Mouse (Mus musculus) lung, adult 18-20 months (tissue): ENCODE measurements at regions not wholly inside any gene's neighbourhood (a gene's known extent, or its start where the extent isn't known, plus 50 kb on each side); places are given as distances from the start of the nearest gene placed in this dataset.
A peak's percentile ranks its signal among the peaks of the same experiment; 100 is the strongest.

ENCODE experiments used
- DNase-seq, 2 experiments: peaks; one replicate each; pipeline ENCODE4 v3.0.0; 2022; ENCODE audit warnings: mixed read lengths in 2 of 2

DNA sequence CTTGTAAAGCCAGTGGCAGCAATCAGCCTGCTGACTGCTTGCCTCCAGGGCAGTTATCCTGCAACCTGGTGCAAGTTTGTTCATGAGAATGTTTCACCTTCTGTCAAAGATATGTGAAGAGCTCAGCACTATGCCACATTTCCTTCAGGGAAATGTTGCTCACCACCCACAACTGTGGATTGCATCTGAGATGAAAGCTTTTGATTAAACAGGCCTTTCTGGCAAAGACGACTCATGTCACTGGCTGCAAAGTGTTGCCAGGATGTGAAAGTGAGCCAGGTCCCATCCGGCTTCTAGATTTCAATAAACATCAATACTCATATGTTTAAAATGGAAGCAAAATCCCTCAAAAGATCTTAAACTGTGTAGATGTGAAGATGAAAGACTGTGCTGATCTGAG is 2121.0 kb downstream of the Gm37988 start:
- no peak for DNase-seq

DNA sequence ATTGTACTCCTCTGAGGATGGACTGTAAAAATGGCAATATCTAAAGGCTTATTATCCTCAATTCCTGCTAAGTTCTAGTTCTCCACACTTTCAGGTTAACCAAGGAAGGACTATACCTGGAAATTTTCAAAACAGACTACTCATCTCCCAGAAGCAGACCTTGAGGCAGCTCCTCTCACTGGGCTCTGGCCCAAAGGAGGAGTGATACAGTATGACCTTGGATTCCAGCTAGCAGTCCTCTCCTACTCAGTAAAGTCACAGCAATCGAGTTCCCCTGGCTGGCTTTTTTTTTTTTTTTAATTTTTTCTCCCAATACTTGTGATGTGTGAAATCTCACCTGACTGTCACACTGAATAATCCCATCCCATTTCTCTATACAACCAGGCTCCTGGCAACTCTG is 2124.2 kb downstream of the Gm37988 start:
- no peak for DNase-seq

DNA sequence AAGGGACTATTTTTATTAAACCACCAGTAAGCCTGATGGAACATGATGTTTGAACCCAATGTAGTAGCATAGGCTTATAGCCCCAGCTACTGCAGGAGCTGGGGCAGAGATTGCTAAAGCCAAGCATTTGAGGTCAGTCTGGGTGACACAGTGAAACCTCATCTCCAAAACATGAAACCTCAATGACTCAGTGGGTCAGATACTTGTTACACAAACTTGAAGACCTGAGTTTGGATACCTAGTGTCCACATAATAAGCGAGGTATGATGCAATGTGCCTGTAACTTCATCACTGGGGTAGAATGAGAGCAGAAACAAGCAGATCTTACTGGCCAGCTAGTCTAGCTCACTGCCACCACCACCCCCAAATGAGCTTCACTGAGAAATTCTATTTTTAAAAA is 2162.1 kb downstream of the Gm37988 start:
- DNase-seq: no peak

DNA sequence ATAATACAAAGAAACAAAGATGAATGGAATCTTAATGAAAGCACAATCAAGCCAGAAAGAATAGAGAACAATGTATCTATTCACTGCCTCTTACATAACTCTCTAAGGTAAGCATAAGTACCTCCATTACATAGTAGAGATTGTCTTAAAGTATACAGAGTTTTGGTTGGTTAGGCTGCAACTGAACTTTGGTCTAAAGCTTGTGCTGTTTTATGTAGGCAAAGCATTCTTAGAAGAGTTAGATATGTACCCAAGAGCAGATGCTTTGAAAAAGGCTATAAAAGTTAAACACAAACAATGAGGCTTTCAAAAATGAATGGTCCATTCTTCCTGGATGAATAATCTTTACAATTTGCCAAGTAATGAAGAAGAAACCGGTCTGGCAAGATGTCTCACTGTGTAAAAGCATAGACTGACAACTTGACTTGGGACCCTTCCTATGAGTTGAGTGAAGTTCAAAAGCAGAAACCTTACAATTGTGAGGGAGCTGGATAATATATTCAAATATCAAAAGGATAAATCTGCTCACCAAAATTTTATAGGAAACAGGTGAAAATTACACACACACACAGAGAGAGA is 2166.1 kb downstream of the Gm37988 start:
- no peak for DNase-seq

DNA sequence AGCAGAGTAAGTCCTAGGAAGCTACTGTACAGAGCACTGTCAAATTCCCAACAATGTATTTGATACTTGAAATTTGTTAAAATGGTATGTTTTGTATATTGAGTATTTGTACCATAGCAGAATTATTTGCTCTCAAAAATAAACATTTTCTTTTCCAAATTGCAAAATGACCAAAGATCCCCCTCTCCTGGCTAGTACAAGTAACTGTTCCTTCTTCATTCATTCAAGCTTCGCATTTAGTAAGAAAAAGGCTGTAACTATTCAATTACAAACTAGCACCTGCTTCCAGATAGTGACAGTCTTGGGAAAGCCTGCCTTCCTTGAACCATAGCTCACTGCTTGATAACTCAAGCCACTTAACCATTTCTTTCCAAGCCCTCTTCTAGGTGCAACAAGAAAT is 2171.9 kb downstream of the Gm37988 start:
- DNase-seq: no peak

DNA sequence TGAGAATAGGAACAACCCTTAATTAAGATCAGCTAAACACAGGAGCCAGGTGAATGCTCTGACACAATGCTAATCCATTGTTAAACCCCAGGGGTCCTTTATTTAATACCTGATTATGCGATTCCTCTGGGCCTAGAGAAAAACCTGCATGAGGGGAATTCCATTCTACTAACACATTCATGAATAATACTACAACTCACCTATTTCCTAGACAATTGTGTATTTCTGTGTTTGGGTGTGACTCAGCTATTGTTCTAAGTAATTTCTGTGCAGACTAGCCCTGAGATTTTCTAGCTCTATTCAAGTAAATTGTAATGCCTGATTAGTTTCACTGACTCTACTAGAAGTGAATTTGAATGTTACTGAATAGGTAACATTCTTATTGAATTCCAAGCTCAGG is 2176.5 kb downstream of the Gm37988 start:
- no peak for DNase-seq

DNA sequence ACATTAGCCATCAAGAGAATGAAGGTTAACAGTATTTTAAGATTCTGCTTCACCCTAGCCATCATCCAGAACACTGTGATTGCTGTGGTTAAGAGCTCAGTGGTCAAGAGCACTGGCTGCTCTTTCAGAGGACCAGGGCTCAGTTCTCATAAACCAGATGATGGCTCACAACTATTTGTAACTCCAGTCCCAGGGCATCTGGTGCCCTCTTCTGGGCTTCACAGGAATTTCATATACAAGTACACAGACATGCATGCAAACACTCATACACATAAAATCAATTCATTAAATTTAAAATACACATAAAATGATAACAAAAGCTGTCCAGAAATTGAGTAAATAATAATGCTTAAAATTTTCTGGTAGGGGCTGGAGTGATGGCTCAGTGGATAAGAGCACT is 2189.9 kb downstream of the Gm37988 start:
- no peak for DNase-seq

DNA sequence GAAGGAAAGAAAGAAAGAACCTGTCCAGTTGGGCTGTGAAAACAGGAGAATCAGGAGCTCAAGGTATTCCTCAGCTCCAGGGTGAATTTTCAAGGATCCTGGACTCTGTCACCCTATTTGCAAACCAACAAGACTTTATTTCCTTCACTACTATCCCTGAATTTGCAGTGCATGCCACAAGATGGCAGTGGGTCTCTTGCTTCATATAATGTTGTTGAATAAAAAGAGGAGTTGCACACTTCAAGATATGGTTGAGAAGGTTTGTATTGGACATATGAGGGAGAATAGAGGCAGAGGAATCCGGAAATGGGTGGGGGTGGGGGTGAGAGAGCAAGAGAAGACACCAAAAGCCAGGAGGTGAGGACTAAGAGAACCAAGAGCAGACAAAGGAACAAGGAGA is 2202.5 kb downstream of the Gm37988 start:
- DNase-seq: peak in 1 of 2 experiments; percentile 13
